Mouse (Mus musculus) hindbrain, embryonic 16.5 days (tissue): ENCODE measurements around the gene Trim29. TPM values are rescaled to one million over a fixed set of nuclear protein-coding genes. Genes with fewer than 3 reads are reported as not detected.

Experiments
- polyA plus RNA-seq: library from polyadenylated mRNA; unstranded; fragments of >200 nt; fragmentation: Nextera tagmentation; extraction: Ambion mirVana; gene quantifications from 2 replicates; pipeline ENCODE4 v1.2.1, GENCODE M21; 2015

Trim29 gene
- polyA plus RNA-seq, 1 experiment from 2014 or later, result not detected

Other genes starting within 250 kb of the Trim29 start
- gene Arhgef12, start 203.6 kb upstream of the Trim29 start, polyA plus RNA-seq, result 17.0 and 17.9 TPM in 2 replicates
- 9.2 and 11.4 TPM in 2 replicates for gene Tmem136, start 194.3 kb upstream of the Trim29 start, polyA plus RNA-seq
- 0.11 TPM in 1 of 2 replicates, not detected in the other for gene Pou2f3, start 100.5 kb upstream of the Trim29 start, polyA plus RNA-seq
- 4.1 and 7.0 TPM in 2 replicates for gene Oaf, start 70.9 kb upstream of the Trim29 start, polyA plus RNA-seq